Mouse (Mus musculus) left cerebral cortex, adult 9 months (tissue): Measurements from ENCODE around the gene Wdfy2.
"Not testable (repeated sequence)": the region's sequence is repeated elsewhere in the genome, so short reads cannot be mapped to it uniquely, and the experiment has no call there.

Experiments used
- DNase-seq, 2 experiments: peaks; one replicate each; pipeline ENCODE4 v3.0.0; 2022; ENCODE audit warnings: low spot score in 2 of 2

The Wdfy2 gene

GRCm38 (mm10) chr14:62837641-62838252, at the start of gene Wdfy2:
Gene Wdfy2 (plus strand): TSS chr14:62837678.
- peak; percentile 42 to 48 for DNase-seq

DNA sequence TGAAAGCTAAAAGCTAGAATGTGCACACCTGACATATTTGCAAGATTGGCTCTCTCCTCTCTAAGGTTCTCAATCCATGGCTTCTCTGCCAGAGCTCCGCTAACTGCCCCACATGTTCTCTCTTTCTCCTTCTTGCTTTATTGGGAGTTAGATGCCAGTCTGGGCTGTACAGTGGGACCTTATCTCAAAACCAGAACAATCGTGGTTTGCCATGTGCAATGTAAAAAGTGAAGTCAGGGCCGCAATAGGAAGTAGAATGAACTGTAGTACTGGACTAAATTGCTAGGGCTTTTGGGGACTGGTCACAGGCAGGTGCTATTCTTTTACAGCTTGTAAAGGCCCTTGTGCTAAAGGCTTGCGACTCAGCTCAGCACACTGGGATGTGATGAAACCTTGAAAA, 48.2 kb upstream of the Wdfy2 start:
- DNase-seq, result no peak

DNA sequence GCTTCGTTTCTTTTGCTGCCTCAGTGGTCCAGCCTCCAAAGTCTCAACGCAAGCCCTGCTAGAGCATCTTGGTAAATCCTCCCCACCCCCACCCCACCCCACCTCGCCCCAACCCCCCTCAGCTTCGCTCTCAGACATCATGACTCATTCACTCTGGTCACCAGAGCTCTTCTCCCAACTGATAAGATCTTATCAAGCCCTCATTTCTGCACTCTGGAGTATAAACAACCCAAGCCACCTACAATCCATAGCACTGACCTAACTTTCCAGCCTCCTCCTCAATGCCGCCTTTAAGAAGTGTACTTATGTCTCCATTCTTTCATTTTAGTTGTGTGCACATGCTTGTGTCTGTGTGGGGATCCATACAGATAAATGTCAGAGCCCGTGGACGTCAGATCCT, 41.8 kb upstream of the Wdfy2 start:
- DNase-seq, result no peak

GRCm38 (mm10) chr14:62798608-62799101, 38.8 kb upstream of the Wdfy2 start:
- DNase-seq, result no peak

- DNase-seq, result peak in 1 of 2 experiments; percentile 54
Measured at GRCm38 (mm10) chr14:62800791-62801190, 36.7 kb upstream of the Wdfy2 start.

- DNase-seq, result no peak
Measured at GRCm38 (mm10) chr14:62803204-62803603, 34.3 kb upstream of the Wdfy2 start.

GRCm38 (mm10) chr14:62806921-62807320, 30.6 kb upstream of the Wdfy2 start:
- no peak for DNase-seq

DNA sequence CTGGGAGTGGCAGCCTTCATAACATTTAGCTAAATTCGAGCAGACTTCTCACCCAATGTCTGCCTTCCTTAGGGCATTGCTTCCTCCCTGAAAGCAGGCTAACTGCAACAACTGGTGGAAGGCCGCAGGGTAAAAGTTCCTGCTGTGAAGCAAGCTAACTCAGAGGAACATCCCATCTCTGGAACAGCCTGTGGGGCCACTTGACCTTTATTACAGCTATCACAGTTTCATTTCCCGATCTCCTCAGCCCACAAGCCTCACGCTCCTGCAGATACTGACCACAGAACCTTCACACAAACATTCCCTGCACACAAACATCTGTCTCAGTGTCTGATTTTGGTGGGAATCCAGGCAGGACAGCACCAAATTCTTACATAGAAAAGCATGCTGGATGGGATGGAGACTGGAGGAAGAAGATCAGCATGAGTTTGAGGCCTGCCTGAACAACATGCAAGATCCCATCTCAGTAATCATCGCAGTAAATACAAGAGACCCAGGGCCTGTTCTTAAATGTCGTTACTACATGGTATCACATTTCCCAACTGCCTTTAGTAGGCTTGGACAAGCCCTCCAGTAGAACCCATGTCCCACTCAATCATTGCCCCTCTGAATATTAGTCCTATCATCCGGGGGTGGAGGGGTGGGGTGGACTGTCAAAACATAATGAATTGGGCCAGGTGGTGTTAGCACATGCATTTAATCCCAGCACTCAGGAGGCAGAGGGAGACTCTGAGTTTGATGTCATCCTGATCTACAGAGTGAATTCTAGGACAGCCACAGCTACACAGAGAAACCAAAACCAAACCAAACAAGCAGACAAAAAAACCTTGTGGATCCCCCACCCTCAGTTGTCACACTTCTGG, 28.6 kb upstream of the Wdfy2 start:
- DNase-seq, result no peak

DNA sequence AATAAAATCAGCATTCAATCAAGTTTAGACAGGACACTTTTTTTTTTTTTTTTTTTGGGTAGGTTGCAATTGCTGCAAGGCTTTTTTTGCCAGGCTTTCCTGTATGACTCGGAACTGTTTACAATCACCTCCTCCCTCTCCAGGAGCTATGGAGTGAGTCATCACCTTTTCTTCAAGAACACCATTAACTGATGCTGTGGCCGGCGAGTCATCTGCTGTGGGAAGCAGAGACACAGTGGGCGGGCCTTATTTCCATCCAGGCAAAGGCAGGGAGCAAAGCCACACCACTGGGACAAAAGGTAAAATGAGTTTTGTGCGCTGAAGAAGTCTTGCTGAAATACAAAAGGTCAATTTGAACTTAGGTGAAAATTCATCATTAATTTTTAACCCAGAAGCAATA, 24.7 kb upstream of the Wdfy2 start:
- DNase-seq, result peak in 1 of 2 experiments; percentile 57

- no peak for DNase-seq
Measured at GRCm38 (mm10) chr14:62814567-62814966, 22.9 kb upstream of the Wdfy2 start.

DNA sequence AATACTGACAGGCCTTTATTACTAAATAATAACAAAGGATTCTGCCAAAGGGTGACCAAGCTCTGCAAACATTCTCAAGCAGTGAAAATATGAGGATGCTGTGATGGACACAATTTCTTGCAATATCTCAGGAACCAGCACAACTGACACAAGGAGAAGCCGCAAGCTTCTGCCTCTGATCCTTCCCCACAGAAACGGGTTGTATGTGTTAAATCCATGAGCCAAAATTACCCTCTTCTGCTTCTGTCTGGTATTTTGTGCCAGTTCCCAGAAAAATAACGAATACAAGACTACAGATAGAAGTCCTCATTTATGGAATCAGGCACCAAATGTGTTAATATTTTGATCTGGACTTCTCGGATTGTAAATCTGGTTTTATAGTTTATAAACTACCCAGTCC, 20.7 kb upstream of the Wdfy2 start:
- no peak for DNase-seq

GRCm38 (mm10) chr14:62825575-62826332, 11.7 kb upstream of the Wdfy2 start:
- DNase-seq, result no peak

GRCm38 (mm10) chr14:62829291-62829690, 8.2 kb upstream of the Wdfy2 start:
- no peak for DNase-seq

DNA sequence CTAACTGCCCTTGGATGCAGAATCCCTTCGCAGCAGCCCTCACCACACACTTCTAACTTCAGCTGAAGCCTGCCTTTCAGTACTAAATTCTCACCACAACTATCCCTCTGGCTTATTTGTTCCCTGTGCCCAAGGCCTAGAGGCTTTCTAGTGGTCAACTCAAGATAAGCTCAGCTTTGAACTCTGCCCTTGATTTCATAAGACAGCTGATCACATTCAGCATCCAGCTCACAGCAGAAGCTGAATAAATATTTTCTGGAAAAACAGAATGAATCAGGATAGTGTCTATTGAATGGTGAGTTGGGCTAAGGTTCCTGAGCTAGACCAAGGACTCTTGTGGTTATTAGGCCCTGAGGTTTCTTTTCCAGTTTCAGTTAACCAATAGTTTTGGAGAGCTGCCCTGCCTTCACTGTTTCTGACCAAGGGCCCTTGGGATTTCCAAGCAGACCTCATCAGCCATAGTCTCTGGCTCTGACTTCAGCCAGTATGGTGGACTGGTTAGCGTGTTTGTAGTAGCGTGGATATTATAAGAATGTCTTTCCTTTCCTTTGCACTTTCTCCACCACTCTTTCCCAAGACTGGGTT, 5.7 kb upstream of the Wdfy2 start:
- no peak for DNase-seq

- no peak for DNase-seq
Measured at GRCm38 (mm10) chr14:62833036-62833435, 4.4 kb upstream of the Wdfy2 start.

DNA sequence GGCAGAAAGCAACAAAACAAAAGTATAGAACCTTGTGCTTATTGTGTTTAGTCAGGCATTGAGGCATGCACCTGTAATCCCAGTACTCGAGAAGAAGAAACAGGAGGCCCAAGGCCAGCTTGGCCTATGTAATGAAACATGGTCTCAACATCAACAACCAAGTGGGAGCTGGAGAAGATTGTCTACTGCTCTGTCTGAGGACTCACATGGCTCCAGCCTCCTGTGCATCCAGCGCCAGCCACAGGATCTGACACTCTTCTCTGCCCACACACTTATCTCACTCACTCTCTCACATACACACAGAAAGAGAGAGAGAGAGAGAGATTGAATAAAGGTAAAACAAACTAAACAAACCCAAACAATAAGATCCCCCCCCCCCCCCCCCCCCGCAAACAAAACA, 3.9 kb upstream of the Wdfy2 start:
- DNase-seq, result no peak

GRCm38 (mm10) chr14:62835737-62836136, 1.7 kb upstream of the Wdfy2 start:
- not testable (repeated sequence) for DNase-seq

DNA sequence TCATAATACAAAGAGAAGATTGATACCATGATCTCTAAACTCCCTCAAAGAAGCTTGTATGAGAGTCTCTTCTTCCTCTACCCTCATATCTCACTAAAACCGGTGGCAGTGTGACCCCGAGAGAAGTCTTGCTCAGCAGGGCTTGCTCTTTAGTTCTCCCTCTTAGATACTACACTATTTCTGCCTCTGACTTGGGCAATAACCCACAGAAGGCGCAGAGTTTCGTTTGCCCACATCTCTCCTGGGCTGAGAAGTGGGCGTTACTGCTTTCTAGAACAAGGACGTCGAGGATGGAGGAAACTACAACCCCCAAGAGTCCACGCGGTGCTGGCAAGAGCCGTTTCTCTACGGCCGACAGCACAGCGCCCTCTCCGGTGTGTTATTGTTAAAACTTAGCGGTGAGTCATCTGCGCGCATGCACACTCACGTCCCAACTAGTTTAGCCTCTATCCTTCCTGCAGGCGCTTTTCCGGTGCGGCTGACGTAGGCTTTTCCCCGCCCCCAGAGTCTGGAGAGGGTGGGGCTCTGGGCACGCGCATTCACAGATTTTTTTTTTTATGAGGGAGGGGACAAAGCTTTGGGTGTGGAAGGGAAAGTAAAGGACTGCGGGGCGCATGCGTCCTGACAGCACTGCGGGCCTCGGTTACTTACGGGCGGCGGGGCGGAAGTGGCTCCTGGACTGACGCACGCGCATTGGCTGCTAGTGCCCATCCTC, 395 bp upstream of the Wdfy2 start:
- DNase-seq, result peak; percentile 99

GRCm38 (mm10) chr14:62838336-62838735, 858 bp downstream of the Wdfy2 start:
- DNase-seq, result no peak

DNA sequence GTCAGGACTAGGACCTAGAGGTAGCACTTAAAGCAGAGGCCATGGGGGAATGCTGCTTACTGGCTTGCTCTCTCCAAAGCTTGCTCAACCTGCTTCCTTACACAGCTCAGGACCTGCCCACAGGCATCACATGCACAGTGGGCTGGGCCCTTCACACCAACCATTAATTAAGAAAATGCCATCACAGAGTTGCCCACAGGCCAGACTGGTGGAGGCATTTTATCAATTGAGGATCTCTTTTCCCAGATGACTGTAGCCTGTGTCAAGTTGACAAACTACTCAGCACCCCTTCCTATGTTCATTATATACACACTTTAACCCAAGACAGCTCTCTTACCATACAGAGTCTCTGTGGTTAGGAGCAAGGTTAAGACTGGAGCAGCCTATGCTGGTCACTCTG, 4.2 kb downstream of the Wdfy2 start:
- no peak for DNase-seq

DNA sequence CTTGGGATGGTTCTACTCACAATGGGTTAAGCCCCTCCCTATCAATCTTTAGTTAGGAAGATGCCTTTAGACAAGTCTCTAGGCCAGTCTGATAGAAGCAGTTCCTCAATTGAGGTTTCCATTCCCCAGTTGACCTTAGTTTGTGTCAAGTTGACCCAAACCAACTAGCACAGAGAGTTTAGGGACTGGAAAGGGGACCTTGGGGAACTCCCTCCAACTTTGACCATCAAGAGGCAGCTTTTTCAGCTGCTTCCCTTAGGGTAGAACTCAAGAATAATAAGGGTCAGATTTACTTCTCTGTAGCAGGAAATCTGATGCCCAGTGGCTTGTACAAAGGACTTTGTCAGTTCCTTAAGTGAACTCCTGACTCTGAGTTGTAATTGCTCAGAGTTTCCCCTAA, 5.0 kb downstream of the Wdfy2 start:
- no peak for DNase-seq
